21 mouse cellular contexts compared by ENCODE assay signal in the genomic region with DNA sequence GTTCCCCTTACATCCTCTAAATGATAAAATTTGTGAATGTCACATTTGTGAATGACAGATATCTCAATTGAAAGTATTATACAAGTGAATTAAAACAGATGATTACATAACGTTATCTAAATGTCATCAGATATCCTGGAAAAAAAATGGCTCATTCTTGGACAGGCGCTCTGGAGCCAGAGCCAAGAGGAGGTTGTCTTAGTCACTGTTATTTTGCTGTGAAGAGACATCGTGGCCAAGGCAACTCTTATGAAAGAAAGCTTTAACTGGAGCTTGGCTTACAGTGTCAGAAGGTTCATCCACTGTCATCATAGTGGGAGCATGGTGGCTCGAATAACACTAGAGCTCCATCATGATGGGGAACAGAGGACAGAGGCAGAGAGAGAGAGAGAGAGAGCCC.
DNase-seq lines count a peak whose midpoint lies in the region; TF ChIP-seq lines count a peak whose summit lies in the region.
"Had no signal": no experiment of that assay in that cellular context is flagged by ENCODE, and none has a peak within 500 bp of the region (broad histone marks: within the 10 kb centered on the region; RNA-seq: fewer than 3 reads in every experiment).

No protein-coding gene starts in this region.

- H3K27ac ChIP-seq in kidney, adult 2 months (ENCODE audit: insufficient read depth, low read depth, low read length) = no peak overlapping the region
- H3K27ac ChIP-seq: embryonic facial prominence, embryonic 12.5 days; forebrain, embryonic 12.5 days; gastrocnemius, adult 2 months; hindbrain, embryonic 15.5 days; limb, embryonic 12.5 days; liver, embryonic 12.5 days; macrophage; midbrain, embryonic 15.5 days; neural tube, embryonic 12.5 days had no signal

- no peak for TF ChIP-seq CTCF in kidney, adult 2 months (conservative IDR thresholded peaks at IDR 0.05; ENCODE audit: insufficient read depth, insufficient read length, low read depth, low read length)

- 74% methylated on average over 4 of the region's 4 CpGs for WGBS in kidney, adult 2 months

- H3K27me3 ChIP-seq in kidney, adult 2 months (replicated peaks; ENCODE audit: control insufficient read depth, insufficient read depth, low read length) = no peaks in the 10 kb centered on the region
- H3K27me3 ChIP-seq: embryonic facial prominence, embryonic 12.5 days; forebrain, embryonic 12.5 days; hindbrain, embryonic 15.5 days; limb, embryonic 12.5 days; liver, embryonic 12.5 days; midbrain, embryonic 15.5 days; neural tube, embryonic 12.5 days had no signal

- H3K4me1 ChIP-seq in kidney, adult 2 months (ENCODE audit: control insufficient read depth, insufficient read depth, low read length) = no peaks in the 10 kb centered on the region
- H3K4me1 ChIP-seq: embryonic facial prominence, embryonic 12.5 days; forebrain, embryonic 12.5 days; limb, embryonic 12.5 days; liver, embryonic 12.5 days; neural tube, embryonic 12.5 days had no signal

- H3K4me3 ChIP-seq in kidney, adult 2 months (ENCODE audit: insufficient read depth, low read depth, low read length) = no peak overlapping the region
- H3K4me3 ChIP-seq: embryonic facial prominence, embryonic 12.5 days; forebrain, embryonic 12.5 days; gastrocnemius, adult 2 months; hindbrain, embryonic 15.5 days; limb, embryonic 12.5 days; liver, embryonic 12.5 days; midbrain, embryonic 15.5 days; neural tube, embryonic 12.5 days had no signal

- H3K36me3 ChIP-seq in kidney, adult 2 months (ENCODE audit: control insufficient read depth, insufficient read depth, low read length) = no peaks in the 10 kb centered on the region
- H3K36me3 ChIP-seq: embryonic facial prominence, embryonic 12.5 days; forebrain, embryonic 12.5 days; hindbrain, embryonic 15.5 days; limb, embryonic 12.5 days; liver, embryonic 12.5 days; midbrain, embryonic 15.5 days; neural tube, embryonic 12.5 days had no signal

- DNase-seq in cerebellum, adult 9-10 months = peak; percentile 20
- no peak for DNase-seq in cerebellum, adult 11-12 months
- DNase-seq in layer of hippocampus, adult 9-11 months = peak; percentile 29
- no peak for DNase-seq in layer of hippocampus, postnatal 14 days (ENCODE audit: low spot score in 2 of 2)
- peak; percentile 36 for DNase-seq in NIH3T3 (ENCODE audit: low read depth)
- DNase-seq in brain, adult 2 months (ENCODE audit: low read depth, low spot score) = peak; percentile 32
- DNase-seq in kidney, adult 2 months = no peak
- DNase-seq: gastrocnemius, adult 2 months; kidney, adult 8-10 months; kidney, postnatal 10 days; lung, embryonic 14.5 days; right cerebral cortex, postnatal 25 days; spleen, adult 18-20 months had no signal

- TF ChIP-seq POLR2A in kidney, adult 2 months (IDR thresholded peaks at IDR 0.05; ENCODE audit: low read depth, low read length) = no peak

Comparison
In these comparisons a context has a peak if more than half of its experiments do, and no peak if none do; other contexts are left out.
1. DNase-seq: peak in cerebellum, adult 9-10 months (single experiment), layer of hippocampus, adult 9-11 months (single experiment), NIH3T3 (single experiment) and brain, adult 2 months (single experiment); none in cerebellum, adult 11-12 months (single experiment), layer of hippocampus, postnatal 14 days (0 of 2) and kidney, adult 2 months (single experiment).